Mouse (Mus musculus) lung, postnatal 0 days (tissue): ENCODE measurements at regions not wholly inside any gene's neighbourhood (a gene's known extent, or its start where the extent isn't known, plus 50 kb on each side); places are given as distances from the start of the nearest gene placed in this dataset.

Experiments used
- CTCF ChIP-seq: IDR thresholded peaks from 2 replicates; pipeline ENCODE4 v1.5.1; 2016; ENCODE audit warnings: antibody characterized with exemption, mild to moderate bottlenecking
- EP300 ChIP-seq: IDR thresholded peaks from 2 replicates; pipeline ENCODE4 v1.6.1; 2016; ENCODE audit warnings: antibody characterized with exemption, mild to moderate bottlenecking, control low read depth

GRCm38 (mm10) chr16:87834296-87834695 is 135.6 kb downstream of the Bach1 start:
- TF ChIP-seq EP300: no peak
- TF ChIP-seq CTCF: no peak
